Mouse (Mus musculus): Measurements from ENCODE around the gene Rhobtb3.

- TF ChIP-seq CTCF (IDR thresholded peaks at IDR 0.05; ENCODE audit: low read depth, low read length), result no peak
- TF ChIP-seq POLR2A (IDR thresholded peaks at IDR 0.05; ENCODE audit: borderline replicate concordance, low read depth, low read length), result no peak
Observed at GRCm38 (mm10) chr13:75933287-75933686, 10.4 kb downstream of the Rhobtb3 start.

Data from bone marrow macrophage, adult 2 months (primary cell).